Mouse (Mus musculus) 3134 (cell line): Measurements from ENCODE around the gene Sdk2.

Experiments
- DNase-seq: peaks from one replicate; pipeline ENCODE4 v3.0.0-alpha.2; 2011; ENCODE audit warnings: low spot score; ENCODE audit not compliant: insufficient read length; ENCODE audit errors: extremely low read depth

Sdk2 gene

GRCm38 (mm10) chr11:113933678-113934077 is 133.2 kb downstream of the Sdk2 start:
- DNase-seq = no peak

- DNase-seq = no peak
These were observed 133.9 kb downstream of the Sdk2 start for GRCm38 (mm10) chr11:113932909-113933308.

GRCm38 (mm10) chr11:113931701-113932100 is 135.1 kb downstream of the Sdk2 start:
- DNase-seq = no peak

GRCm38 (mm10) chr11:113930112-113930511 is 136.7 kb downstream of the Sdk2 start:
- no peak for DNase-seq

- no peak for DNase-seq
These were observed 138.0 kb downstream of the Sdk2 start for GRCm38 (mm10) chr11:113928831-113929230.

- no peak for DNase-seq
These were observed 138.6 kb downstream of the Sdk2 start for GRCm38 (mm10) chr11:113928291-113928690.

GRCm38 (mm10) chr11:113927826-113928225 is 139.0 kb downstream of the Sdk2 start:
- DNase-seq = no peak

- DNase-seq = peak; percentile 53
These were observed 139.6 kb downstream of the Sdk2 start for GRCm38 (mm10) chr11:113927231-113927630.

- no peak for DNase-seq
These were observed 143.7 kb downstream of the Sdk2 start for GRCm38 (mm10) chr11:113923137-113923536.

- no peak for DNase-seq
These were observed 163.6 kb downstream of the Sdk2 start for GRCm38 (mm10) chr11:113903131-113903860.

GRCm38 (mm10) chr11:113901906-113902305 is 164.9 kb downstream of the Sdk2 start:
- DNase-seq = no peak

GRCm38 (mm10) chr11:113898671-113899070 is 168.2 kb downstream of the Sdk2 start:
- DNase-seq = no peak

GRCm38 (mm10) chr11:113896006-113896405 is 170.8 kb downstream of the Sdk2 start:
- DNase-seq = no peak

- DNase-seq = no peak
These were observed 173.9 kb downstream of the Sdk2 start for GRCm38 (mm10) chr11:113892924-113893323.

GRCm38 (mm10) chr11:113892067-113892466 is 174.8 kb downstream of the Sdk2 start:
- DNase-seq = no peak

- no peak for DNase-seq
These were observed 178.6 kb downstream of the Sdk2 start for GRCm38 (mm10) chr11:113888156-113888750.

GRCm38 (mm10) chr11:113886299-113886698 is 180.5 kb downstream of the Sdk2 start:
- no peak for DNase-seq

- DNase-seq = no peak
These were observed 181.9 kb downstream of the Sdk2 start for GRCm38 (mm10) chr11:113884962-113885361.

- DNase-seq = no peak
These were observed 183.8 kb downstream of the Sdk2 start for GRCm38 (mm10) chr11:113883031-113883430.

GRCm38 (mm10) chr11:113881864-113882263 is 185.0 kb downstream of the Sdk2 start:
- no peak for DNase-seq

- no peak for DNase-seq
These were observed 199.8 kb downstream of the Sdk2 start for GRCm38 (mm10) chr11:113867066-113867465.

GRCm38 (mm10) chr11:113865627-113866026 is 201.2 kb downstream of the Sdk2 start:
- peak; percentile 52 for DNase-seq
